Mouse (Mus musculus) intestine, embryonic 15.5 days (tissue): ENCODE results near the gene Nod1. TPM values are rescaled to one million over a fixed set of nuclear protein-coding genes. Genes with fewer than 3 reads are reported as not detected.

Source experiments
- ATAC-seq: fragments of 200-750 bp; cut with Nextera tagmentation; 2 replicates; pipeline ENCODE4 v1.8.0; 2017; ENCODE audit warnings: moderate TSS enrichment, moderate library complexity
- H3K27ac ChIP-seq: fragments of 300-500 bp; sonication (generic); 2 replicates; pipeline ENCODE4 v1.5.1; 2015; ENCODE audit warnings: mild to moderate bottlenecking, inconsistent platforms
- H3K27me3 ChIP-seq: fragments of 300-500 bp; sonication (generic); replicated peaks from 2 replicates; pipeline ENCODE4 v1.6.1; 2015; ENCODE audit warnings: inconsistent platforms
- H3K36me3 ChIP-seq: fragments of 300-500 bp; sonication (generic); 2 replicates; pipeline ENCODE4 v1.6.1; 2015; ENCODE audit warnings: inconsistent platforms
- H3K4me1 ChIP-seq: fragments of 300-500 bp; sonication (generic); replicated peaks from 2 replicates; pipeline ENCODE4 v1.6.1; 2015; ENCODE audit warnings: inconsistent platforms
- H3K4me2 ChIP-seq: fragments of 300-500 bp; sonication (generic); replicated peaks from 2 replicates; pipeline ENCODE4 v1.6.1; 2015; ENCODE audit warnings: mild to moderate bottlenecking, inconsistent platforms
- H3K4me3 ChIP-seq: fragments of 300-500 bp; sonication (generic); replicated peaks from 2 replicates; pipeline ENCODE4 v1.5.1; 2015; ENCODE audit warnings: inconsistent platforms
- H3K9ac ChIP-seq: fragments of 300-500 bp; sonication (generic); 2 replicates; pipeline ENCODE4 v1.6.1; 2015; ENCODE audit warnings: inconsistent platforms
- H3K9me3 ChIP-seq: fragments of 300-500 bp; sonication (generic); 2 replicates; pipeline ENCODE4 v1.6.1; 2016; ENCODE audit warnings: inconsistent platforms
- WGBS: fragments of 180-500 bp; shearing (Covaris S2); methylation state at CpG from one replicate; pipeline ENCODE4 v1.1.7; 2015; 5-methylcytosine and 5-hydroxymethylcytosine counted together
- polyA plus RNA-seq: library from polyadenylated mRNA; unstranded; fragments of >200 nt; fragmentation: Nextera tagmentation; extraction: Ambion mirVana; gene quantifications from 2 replicates; pipeline ENCODE4 v1.2.1, GENCODE M21; 2015

Nod1 gene
- polyA plus RNA-seq, 1 experiment from 2014 or later, result 4.8 TPM

- H3K9ac ChIP-seq, result no peak overlapping the region
- H3K4me3 ChIP-seq, result no peak overlapping the region
- 79% methylated on average over 3 of the region's 3 CpGs for WGBS
- H3K27me3 ChIP-seq, result no peaks in the 10 kb centered on the region
- no peaks in the 10 kb centered on the region for H3K9me3 ChIP-seq
- no peaks in the 10 kb centered on the region for H3K4me1 ChIP-seq
- H3K4me2 ChIP-seq, result no peak overlapping the region
- H3K27ac ChIP-seq, result no peak overlapping the region
- no peak for ATAC-seq
- H3K36me3 ChIP-seq, result no peaks in the 10 kb centered on the region
Observed at GRCm38 (mm10) chr6:54933866-54934265, 38.5 kb downstream of the Nod1 start.

GRCm38 (mm10) chr6:54933216-54933615 is 39.2 kb downstream of the Nod1 start:
- ATAC-seq, result no peak
- Histone ChIP-seq H3K9ac (no peak overlapping the region), H3K27ac (no peak overlapping the region), H3K9me3 (no peaks in the 10 kb centered on the region), H3K4me1 (no peaks in the 10 kb centered on the region), H3K27me3 (no peaks in the 10 kb centered on the region), H3K4me2 (no peak overlapping the region), H3K4me3 (no peak overlapping the region), H3K36me3 (no peaks in the 10 kb centered on the region)
- 84% methylated on average over 5 of the region's 5 CpGs for WGBS

- Histone ChIP-seq H3K9ac (no peak overlapping the region), H3K4me2 (no peak overlapping the region), H3K4me1 (no peaks in the 10 kb centered on the region), H3K27me3 (no peaks in the 10 kb centered on the region), H3K9me3 (no peaks in the 10 kb centered on the region), H3K4me3 (no peak overlapping the region), H3K36me3 (0 out of 2 replicates have a peak, but pooled peaks cover 4% of the 10 kb centered on the region), H3K27ac (no peak overlapping the region)
- 91% methylated on average over 12 of the region's 12 CpGs for WGBS
- no peak for ATAC-seq
Observed at GRCm38 (mm10) chr6:54932526-54932925, 39.9 kb downstream of the Nod1 start.

GRCm38 (mm10) chr6:54931641-54932040 is 40.8 kb downstream of the Nod1 start:
- no peak for ATAC-seq
- 95% methylated on average over 4 of the region's 4 CpGs for WGBS
- no peaks in the 10 kb centered on the region for H3K9me3 ChIP-seq

GRCm38 (mm10) chr6:54927946-54928345 is 44.5 kb downstream of the Nod1 start:
- ATAC-seq, result no peak
- Histone ChIP-seq H3K9me3 (no peaks in the 10 kb centered on the region), H3K27me3 (no peaks in the 10 kb centered on the region), H3K9ac (no peak overlapping the region), H3K4me3 (no peak overlapping the region), H3K4me1 (no peaks in the 10 kb centered on the region), H3K27ac (no peak overlapping the region), H3K36me3 (0 out of 2 replicates have a peak, but pooled peaks cover 5% of the 10 kb centered on the region), H3K4me2 (no peak overlapping the region)
- WGBS, result 85% methylated on average over 6 of the region's 6 CpGs

More at GRCm38 (mm10) chr6:54931641-54932040, 40.8 kb downstream of the Nod1 start:
- Histone ChIP-seq H3K4me2 (no peak overlapping the region), H3K4me1 (no peaks in the 10 kb centered on the region), H3K27me3 (no peaks in the 10 kb centered on the region), H3K4me3 (no peak overlapping the region), H3K27ac (no peak overlapping the region), H3K9ac (no peak overlapping the region), H3K36me3 (0 out of 2 replicates have a peak, but pooled peaks cover 5% of the 10 kb centered on the region)

- H3K36me3 ChIP-seq, result 0 out of 2 replicates have a peak, but pooled peaks cover 5% of the 10 kb centered on the region
- no peak for ATAC-seq
- WGBS, result 67% methylated on average over 2 of the region's 2 CpGs
Observed at GRCm38 (mm10) chr6:54926899-54927298, 45.5 kb downstream of the Nod1 start.

GRCm38 (mm10) chr6:54925736-54926440 is 46.5 kb downstream of the Nod1 start:
- H3K27me3 ChIP-seq, result no peaks in the 10 kb centered on the region
- WGBS, result 64% methylated on average over 7 of the region's 7 CpGs
- H3K36me3 ChIP-seq, result 0 out of 2 replicates have a peak, but pooled peaks cover 5% of the 10 kb centered on the region
- no peak overlapping the region for H3K9ac ChIP-seq
- no peak overlapping the region for H3K4me2 ChIP-seq
- no peak overlapping the region for H3K27ac ChIP-seq
- no peaks in the 10 kb centered on the region for H3K4me1 ChIP-seq
- H3K9me3 ChIP-seq, result no peaks in the 10 kb centered on the region
- no peak overlapping the region for H3K4me3 ChIP-seq
- no peak for ATAC-seq

More at GRCm38 (mm10) chr6:54926899-54927298, 45.5 kb downstream of the Nod1 start:
- H3K27me3 ChIP-seq, result no peaks in the 10 kb centered on the region
- H3K9ac ChIP-seq, result no peak overlapping the region
- H3K9me3 ChIP-seq, result no peaks in the 10 kb centered on the region
- H3K27ac ChIP-seq, result no peak overlapping the region
- H3K4me2 ChIP-seq, result no peak overlapping the region
- no peaks in the 10 kb centered on the region for H3K4me1 ChIP-seq
- H3K4me3 ChIP-seq, result no peak overlapping the region

- Histone ChIP-seq H3K27me3 (no peaks in the 10 kb centered on the region), H3K9ac (no peak overlapping the region), H3K27ac (no peak overlapping the region), H3K36me3 (0 out of 2 replicates have a peak, but pooled peaks cover 5% of the 10 kb centered on the region), H3K9me3 (no peaks in the 10 kb centered on the region), H3K4me2 (no peak overlapping the region), H3K4me1 (no peaks in the 10 kb centered on the region), H3K4me3 (no peak overlapping the region)
- ATAC-seq, result no peak
- 92% methylated on average over 16 of the region's 16 CpGs for WGBS
Observed at GRCm38 (mm10) chr6:54924538-54924937, 47.9 kb downstream of the Nod1 start.

GRCm38 (mm10) chr6:54918521-54918920 is 53.9 kb downstream of the Nod1 start:
- WGBS, result 88% methylated on average over 5 of the region's 5 CpGs
- Histone ChIP-seq H3K27me3 (no peaks in the 10 kb centered on the region), H3K9ac (no peak overlapping the region), H3K4me2 (no peak overlapping the region), H3K4me3 (no peak overlapping the region), H3K9me3 (no peaks in the 10 kb centered on the region), H3K4me1 (no peaks in the 10 kb centered on the region), H3K27ac (no peak overlapping the region), H3K36me3 (no peaks in the 10 kb centered on the region)
- ATAC-seq, result no peak

- 43% methylated on average over 4 of the region's 4 CpGs for WGBS
- H3K9me3 ChIP-seq, result no peaks in the 10 kb centered on the region
- H3K9ac ChIP-seq, result no peak overlapping the region
- 0 out of 2 replicates have a peak, but pooled peaks have one; percentile 39 for ATAC-seq
- no peaks in the 10 kb centered on the region for H3K27me3 ChIP-seq
- no peaks in the 10 kb centered on the region for H3K36me3 ChIP-seq
- no peak overlapping the region for H3K4me3 ChIP-seq
- H3K4me1 ChIP-seq, result no peaks in the 10 kb centered on the region
- H3K4me2 ChIP-seq, result no peak overlapping the region
- H3K27ac ChIP-seq, result no peak overlapping the region
Observed at GRCm38 (mm10) chr6:54917523-54917922, 54.9 kb downstream of the Nod1 start.

- H3K4me3 ChIP-seq, result no peak overlapping the region
- no peak overlapping the region for H3K4me2 ChIP-seq
- H3K36me3 ChIP-seq, result no peaks in the 10 kb centered on the region
- WGBS, result 67% methylated on average over 4 of the region's 4 CpGs
- no peak for ATAC-seq
- no peak overlapping the region for H3K9ac ChIP-seq
- H3K4me1 ChIP-seq, result no peaks in the 10 kb centered on the region
- H3K27me3 ChIP-seq, result no peaks in the 10 kb centered on the region
- H3K9me3 ChIP-seq, result no peaks in the 10 kb centered on the region
- no peak overlapping the region for H3K27ac ChIP-seq
Observed at GRCm38 (mm10) chr6:54916941-54917340, 55.5 kb downstream of the Nod1 start.

GRCm38 (mm10) chr6:54916163-54916562 is 56.2 kb downstream of the Nod1 start:
- Histone ChIP-seq H3K4me1 (no peaks in the 10 kb centered on the region), H3K9me3 (no peaks in the 10 kb centered on the region), H3K27me3 (no peaks in the 10 kb centered on the region), H3K27ac (no peak overlapping the region), H3K4me2 (no peak overlapping the region), H3K9ac (no peak overlapping the region), H3K4me3 (no peak overlapping the region), H3K36me3 (no peaks in the 10 kb centered on the region)
- 54% methylated on average over 4 of the region's 4 CpGs for WGBS
- no peak for ATAC-seq

- Histone ChIP-seq H3K27ac (no peak overlapping the region), H3K9me3 (no peaks in the 10 kb centered on the region), H3K4me3 (no peak overlapping the region), H3K36me3 (no peaks in the 10 kb centered on the region), H3K9ac (no peak overlapping the region), H3K27me3 (no peaks in the 10 kb centered on the region), H3K4me2 (no peak overlapping the region), H3K4me1 (no peaks in the 10 kb centered on the region)
- no peak for ATAC-seq
- 67% methylated on average over 4 of the region's 4 CpGs for WGBS
Observed at GRCm38 (mm10) chr6:54914977-54915376, 57.4 kb downstream of the Nod1 start.
